Mouse (Mus musculus) embryonic facial prominence, embryonic 11.5 days (tissue): Measurements from ENCODE around the gene Lancl1. TPM values are rescaled to one million over a fixed set of nuclear protein-coding genes. Genes with fewer than 3 reads are reported as not detected.

ENCODE experiments used
- ATAC-seq: fragments of 200-750 bp; cut with Nextera tagmentation; replicated peaks from 2 replicates; pipeline ENCODE4 v1.8.0; 2017; ENCODE audit warnings: low read depth; ENCODE audit not compliant: insufficient number of reproducible peaks, low FRiP score, low TSS enrichment
- DNase-seq: peaks from one replicate; pipeline ENCODE4 v3.0.0-alpha.2; 2015; ENCODE audit warnings: low spot score
- H3K27ac ChIP-seq: fragments of 300-500 bp; sonication (generic); replicated peaks from 2 replicates; pipeline ENCODE4 v1.5.1; 2014; ENCODE audit warnings: mild to moderate bottlenecking, low read depth, low read length, control low read depth
- H3K27me3 ChIP-seq: fragments of 300-500 bp; sonication (generic); 2 replicates; pipeline ENCODE4 v1.6.1; 2014; ENCODE audit warnings: mild to moderate bottlenecking, low read length, moderate library complexity, mixed read lengths; ENCODE audit not compliant: control insufficient read depth, insufficient read depth
- H3K36me3 ChIP-seq: fragments of 300-500 bp; sonication (generic); replicated peaks from 2 replicates; pipeline ENCODE4 v1.6.1; 2014; ENCODE audit warnings: low read depth, mild to moderate bottlenecking, low read length, moderate library complexity, mixed read lengths; ENCODE audit not compliant: control insufficient read depth, insufficient read depth
- H3K4me1 ChIP-seq: fragments of 300-500 bp; sonication (generic); 2 replicates; pipeline ENCODE4 v1.6.1; 2014; ENCODE audit warnings: low read length, mixed read lengths; ENCODE audit not compliant: control insufficient read depth, insufficient read depth
- H3K4me2 ChIP-seq: fragments of 300-500 bp; sonication (generic); 2 replicates; pipeline ENCODE4 v1.6.1; 2014; ENCODE audit warnings: low read depth, mild to moderate bottlenecking, control low read depth, low read length, moderate library complexity
- H3K4me3 ChIP-seq: fragments of 300-500 bp; sonication (generic); 2 replicates; pipeline ENCODE4 v1.5.1; 2014; ENCODE audit warnings: low read depth, low read length, control low read depth
- H3K9ac ChIP-seq: fragments of 300-500 bp; sonication (generic); replicated peaks from 2 replicates; pipeline ENCODE4 v1.6.1; 2014; ENCODE audit warnings: mild to moderate bottlenecking, control low read depth, low read length
- H3K9me3 ChIP-seq: fragments of 300-500 bp; sonication (generic); replicated peaks from 2 replicates; pipeline ENCODE4 v1.6.1; 2016; ENCODE audit warnings: mild to moderate bottlenecking, low read length, inconsistent platforms, mixed read lengths; ENCODE audit not compliant: control insufficient read depth
- WGBS: fragments of 180-500 bp; shearing (Covaris S2); extraction: QIAGEN DNeasy Blood & Tissue Kit; methylation state at CpG from one replicate; pipeline ENCODE4 v1.1.7; 2014; 5-methylcytosine and 5-hydroxymethylcytosine counted together
- polyA plus RNA-seq: library from polyadenylated mRNA; unstranded; fragments of >200 nt; fragmentation: Nextera tagmentation; extraction: Ambion mirVana; gene quantifications from 2 replicates; pipeline ENCODE4 v1.2.1, GENCODE M21; 2014

The Lancl1 gene
- polyA plus RNA-seq, 1 experiment from 2014 or later, result 96.5 TPM

GRCm38 (mm10) chr1:67026927-67027511 is 11.7 kb downstream of the Lancl1 start:
- no peaks in the 10 kb centered on the region for H3K4me1 ChIP-seq
- no peak overlapping the region for H3K9ac ChIP-seq
- H3K27ac ChIP-seq, result no peak overlapping the region
- no peaks in the 10 kb centered on the region for H3K9me3 ChIP-seq
- H3K4me2 ChIP-seq, result no peak overlapping the region
- H3K4me3 ChIP-seq, result no peak overlapping the region
- H3K36me3 ChIP-seq, result no peaks in the 10 kb centered on the region; the same call in 1 of the 2 replicates
- ATAC-seq (no peak), DNase-seq (no peak)
- no peaks in the 10 kb centered on the region for H3K27me3 ChIP-seq
- 84% methylated on average over 6 of the region's 6 CpGs for WGBS

- ATAC-seq, result no peak
- 76% methylated on average over 2 of the region's 2 CpGs for WGBS
Measured at GRCm38 (mm10) chr1:67026142-67026541, 12.5 kb downstream of the Lancl1 start.

DNA sequence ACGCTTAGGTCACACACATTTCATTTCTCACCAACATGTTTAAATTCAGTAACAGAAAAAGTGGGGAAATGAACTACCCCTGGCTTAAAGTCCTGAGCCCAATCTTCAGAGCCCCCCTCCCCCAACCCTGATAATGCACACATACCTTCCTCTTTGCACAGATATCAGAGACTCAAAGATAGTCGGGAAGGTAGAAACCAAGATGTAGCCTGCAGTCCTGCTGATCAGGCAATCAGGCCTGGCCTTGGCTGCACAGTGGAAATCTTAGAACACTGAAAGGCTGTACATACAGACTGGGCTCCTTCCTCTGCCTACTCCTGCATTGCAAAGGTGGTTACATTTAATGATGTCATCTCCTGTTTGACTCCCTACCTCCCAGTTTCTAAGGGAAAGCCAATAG is 15.9 kb downstream of the Lancl1 start:
- Histone ChIP-seq H3K27me3 (no peaks in the 10 kb centered on the region), H3K9me3 (no peaks in the 10 kb centered on the region), H3K4me2 (no peak overlapping the region), H3K27ac (no peak overlapping the region), H3K9ac (no peak overlapping the region), H3K36me3 (no peaks in the 10 kb centered on the region), H3K4me3 (no peak overlapping the region), H3K4me1 (no peaks in the 10 kb centered on the region)
- DNase-seq (no peak), ATAC-seq (no peak)
- WGBS, result 98% methylated on average over 2 of the region's 2 CpGs

More at GRCm38 (mm10) chr1:67026142-67026541, 12.5 kb downstream of the Lancl1 start:
- no peak overlapping the region for H3K4me3 ChIP-seq
- no peak overlapping the region for H3K9ac ChIP-seq
- H3K4me1 ChIP-seq, result no peaks in the 10 kb centered on the region
- no peak overlapping the region for H3K4me2 ChIP-seq
- H3K36me3 ChIP-seq, result no peaks in the 10 kb centered on the region
- DNase-seq, result no peak
- H3K27ac ChIP-seq, result no peak overlapping the region
- no peaks in the 10 kb centered on the region for H3K27me3 ChIP-seq
- H3K9me3 ChIP-seq, result no peaks in the 10 kb centered on the region

GRCm38 (mm10) chr1:67022051-67022450 is 16.6 kb downstream of the Lancl1 start:
- Histone ChIP-seq H3K9me3 (no peaks in the 10 kb centered on the region), H3K27ac (no peak overlapping the region), H3K4me1 (no peaks in the 10 kb centered on the region), H3K36me3 (no peaks in the 10 kb centered on the region), H3K27me3 (no peaks in the 10 kb centered on the region), H3K9ac (no peak overlapping the region), H3K4me2 (no peak overlapping the region), H3K4me3 (no peak overlapping the region)
- DNase-seq, result no peak
- WGBS, result 88% methylated on average over 10 of the region's 10 CpGs
- no peak for ATAC-seq

DNA sequence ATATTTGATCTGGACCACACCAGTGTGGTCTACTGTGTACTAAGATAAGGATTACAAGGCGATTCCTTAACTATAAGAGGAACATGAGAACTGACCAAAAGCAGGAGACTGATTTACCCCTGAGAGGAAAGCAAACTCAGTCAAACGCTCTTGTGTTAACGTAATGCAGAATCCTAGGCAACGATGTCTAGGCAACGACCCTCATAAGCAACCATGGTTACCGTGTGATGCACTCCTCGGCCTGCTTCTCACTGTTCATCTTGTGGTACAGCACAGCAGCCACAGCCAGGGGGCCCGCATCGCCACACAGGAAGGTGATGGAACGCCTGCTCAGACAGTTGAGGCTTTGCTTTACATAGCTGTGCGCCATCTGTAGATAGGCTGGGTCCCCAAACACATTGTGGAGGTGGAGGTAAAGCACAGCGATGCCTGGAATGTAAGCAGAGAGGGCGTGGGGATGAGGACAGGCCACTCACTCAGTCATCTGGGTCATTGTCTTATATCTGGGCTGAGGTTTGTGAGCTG is 18.0 kb downstream of the Lancl1 start:
- Histone ChIP-seq H3K36me3 (no peaks in the 10 kb centered on the region), H3K27me3 (no peaks in the 10 kb centered on the region), H3K9me3 (no peaks in the 10 kb centered on the region), H3K9ac (no peak overlapping the region), H3K4me1 (no peaks in the 10 kb centered on the region), H3K27ac (no peak overlapping the region), H3K4me3 (no peak overlapping the region), H3K4me2 (no peak overlapping the region)
- WGBS, result 85% methylated on average over 13 of the region's 13 CpGs
- ATAC-seq, result no peak
- DNase-seq, result no peak

DNA sequence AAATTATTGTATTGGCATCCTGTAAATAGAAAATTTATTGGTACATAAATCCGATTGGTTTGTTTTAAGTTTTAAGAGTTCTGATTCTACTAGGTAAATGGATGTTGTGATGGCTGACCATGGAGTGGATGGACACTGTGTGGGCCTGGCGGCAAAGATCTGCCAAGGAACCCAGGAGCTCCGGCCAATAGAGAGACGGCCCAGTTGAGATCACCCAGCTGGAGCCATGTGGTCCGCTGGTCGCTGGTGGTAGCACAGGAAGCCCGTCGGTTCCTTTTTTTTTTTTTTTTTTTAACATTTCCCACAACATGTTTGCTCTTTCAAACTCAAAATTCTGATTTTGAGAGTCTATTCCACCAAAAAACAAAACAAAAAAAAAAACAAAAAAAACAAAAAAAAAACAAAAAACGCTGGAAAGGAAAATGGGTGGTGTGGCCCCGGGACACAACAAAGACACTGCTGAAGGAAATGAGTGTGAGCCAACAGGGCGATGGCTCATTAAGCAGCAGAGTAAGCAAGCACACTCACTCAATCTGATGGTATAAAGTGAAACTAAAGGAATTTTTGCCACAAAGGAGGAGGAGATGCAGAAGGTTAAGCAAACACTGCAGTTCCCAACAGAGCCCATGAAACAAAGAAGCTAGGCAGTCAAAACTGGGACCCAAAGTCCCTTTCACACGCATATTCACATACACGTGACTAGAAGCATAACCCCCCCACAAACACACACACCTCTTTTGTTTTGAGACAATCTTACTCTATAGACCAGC is 21.4 kb downstream of the Lancl1 start:
- no peak overlapping the region for H3K27ac ChIP-seq
- H3K36me3 ChIP-seq, result no peaks in the 10 kb centered on the region
- H3K9ac ChIP-seq, result no peak overlapping the region
- no peak overlapping the region for H3K4me3 ChIP-seq
- ATAC-seq, result no peak
- no peak for DNase-seq
- H3K27me3 ChIP-seq, result no peaks in the 10 kb centered on the region
- H3K4me1 ChIP-seq, result no peaks in the 10 kb centered on the region
- H3K4me2 ChIP-seq, result no peak overlapping the region
- H3K9me3 ChIP-seq, result no peaks in the 10 kb centered on the region
- 86% methylated on average over 13 of the region's 13 CpGs for WGBS

DNA sequence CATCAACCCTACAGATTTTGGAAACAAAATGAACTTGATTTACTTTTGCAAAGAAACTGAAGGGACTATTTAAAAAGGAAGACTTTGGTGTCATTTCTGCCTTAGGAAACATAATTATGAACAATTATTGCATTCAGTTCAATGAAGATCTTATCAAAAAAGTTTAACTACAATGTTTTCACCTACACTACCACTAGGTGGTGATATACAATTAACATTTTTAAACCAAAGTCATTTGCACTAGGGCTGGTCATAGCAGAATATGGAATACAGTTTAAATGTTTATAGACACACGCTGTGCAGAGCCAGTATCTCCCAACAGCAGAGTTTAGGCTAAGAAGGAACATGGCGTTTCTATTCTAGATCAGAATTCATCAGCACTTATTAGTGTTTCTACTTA is 24.5 kb downstream of the Lancl1 start:
- DNase-seq, result no peak

DNA sequence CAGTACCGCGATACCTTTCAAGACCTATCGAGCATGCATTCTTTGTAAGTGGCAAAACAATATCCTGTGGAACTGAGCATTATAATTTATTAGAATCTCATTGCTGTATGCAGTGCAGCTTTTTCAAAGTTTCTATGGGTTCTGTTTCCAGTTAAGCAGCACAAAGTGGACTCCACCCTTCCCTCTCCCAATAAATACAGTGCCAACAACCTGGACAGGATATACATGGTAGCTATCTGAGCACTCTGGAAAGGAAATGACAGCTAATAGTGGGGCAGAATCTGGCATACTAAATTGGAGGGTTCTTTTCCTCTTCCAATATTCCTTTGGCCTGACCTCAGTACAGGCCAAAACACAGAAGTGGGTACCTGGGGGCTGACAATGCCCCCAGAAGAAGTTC is 28.2 kb downstream of the Lancl1 start:
- Histone ChIP-seq H3K9me3 (no peaks in the 10 kb centered on the region), H3K9ac (no peak overlapping the region), H3K4me2 (no peak overlapping the region), H3K27ac (no peak overlapping the region), H3K27me3 (no peaks in the 10 kb centered on the region), H3K36me3 (no peaks in the 10 kb centered on the region; the same call in 1 of the 2 replicates), H3K4me1 (no peaks in the 10 kb centered on the region), H3K4me3 (no peak overlapping the region)
- DNase-seq (no peak), ATAC-seq (no peak)
- WGBS, result 94% methylated on average over 3 of the region's 3 CpGs

More for the DNA sequence above, 24.5 kb downstream of the Lancl1 start:
- Histone ChIP-seq H3K4me2 (no peak overlapping the region), H3K4me3 (no peak overlapping the region), H3K9ac (no peak overlapping the region), H3K27me3 (no peaks in the 10 kb centered on the region), H3K4me1 (no peaks in the 10 kb centered on the region), H3K9me3 (no peaks in the 10 kb centered on the region), H3K27ac (no peak overlapping the region), H3K36me3 (no peaks in the 10 kb centered on the region)
- WGBS, result 69% methylated on average over 2 of the region's 2 CpGs
- no peak for ATAC-seq
